Mouse (Mus musculus) MEL (cell line): Measurements from ENCODE around the gene Inip. TPM values are rescaled to one million over a fixed set of nuclear protein-coding genes. Genes with fewer than 3 reads are reported as not detected.

ENCODE experiments used
- DNase-seq: peaks from one replicate; pipeline ENCODE4 v3.0.0; 2011; ENCODE audit warnings: low read depth, low spot score
- H3K27ac ChIP-seq: 2 replicates; pipeline ENCODE4 v1.5.1; 2012; ENCODE audit warnings: low read depth, mild to moderate bottlenecking, control low read depth, low read length, moderate library complexity; ENCODE audit not compliant: control insufficient read depth
- H3K27me3 ChIP-seq, 2 experiments: fragments of 150-350 bp in 1 of 2; sonication (generic) in 1 of 2; 2 replicates each; pipeline ENCODE4 v1.6.1; 2012; ENCODE audit warnings: low read length in 2 of 2, mild to moderate bottlenecking in 2 of 2, improper control_type of control experiment in 1 of 2, moderate library complexity in 1 of 2; ENCODE audit not compliant: insufficient read depth in 2 of 2, control insufficient read depth in 1 of 2
- H3K36me3 ChIP-seq, 2 experiments: 2 replicates each; pipeline ENCODE4 v1.6.1; 2012 to 2014; ENCODE audit warnings: low read length in 2 of 2, improper control_type of control experiment in 1 of 2, inconsistent platforms in 1 of 2, mild to moderate bottlenecking in 1 of 2; ENCODE audit not compliant: insufficient read depth in 2 of 2, control insufficient read depth in 1 of 2
- H3K4me1 ChIP-seq, 2 experiments: fragments of 150-350 bp in 1 of 2; sonication (generic) in 1 of 2; 2 replicates each; pipeline ENCODE4 v1.6.1; 2012; ENCODE audit warnings: low read length in 2 of 2, improper control_type of control experiment in 1 of 2, mild to moderate bottlenecking in 1 of 2; ENCODE audit not compliant: insufficient read depth in 2 of 2, control insufficient read depth in 1 of 2
- H3K4me3 ChIP-seq, 2 experiments: fragments of 150-350 bp in 1 of 2; sonication (generic) in 1 of 2; 2 replicates each; pipeline ENCODE4 v1.5.1; 2012; ENCODE audit warnings: low read depth in 2 of 2, low read length in 2 of 2, mild to moderate bottlenecking in 2 of 2, moderate library complexity in 2 of 2, control low read depth in 1 of 2, improper control_type of control experiment in 1 of 2; ENCODE audit not compliant: control insufficient read depth in 1 of 2, insufficient read depth in 1 of 2
- H3K79me2 ChIP-seq: 2 replicates; pipeline ENCODE4 v1.6.1; 2012; ENCODE audit warnings: mild to moderate bottlenecking, low read length, moderate library complexity; ENCODE audit not compliant: control insufficient read depth, poor library complexity, insufficient read depth
- H3K9ac ChIP-seq: 2 replicates; pipeline ENCODE4 v1.6.1; 2012; ENCODE audit warnings: low read depth, mild to moderate bottlenecking, control low read depth, low read length, moderate library complexity; ENCODE audit not compliant: control insufficient read depth, poor library complexity, severe bottlenecking
- H3K9me3 ChIP-seq: fragments of 150-350 bp; sonication (generic); replicated peaks from 2 replicates; pipeline ENCODE4 v1.6.1; 2012; ENCODE audit warnings: mild to moderate bottlenecking, low read length, improper control_type of control experiment, moderate library complexity; ENCODE audit not compliant: insufficient read depth
- CHD2 ChIP-seq: IDR thresholded peaks from 2 replicates; pipeline ENCODE4 v1.6.1; 2011; ENCODE audit warnings: low read length, improper control_type of control experiment
- CTCF ChIP-seq, 3 experiments: IDR thresholded peaks in 2 of 3; conservative IDR thresholded peaks in 1 of 3; 2 replicates each; pipeline ENCODE4 v1.5.1; 2011 to 2012; ENCODE audit warnings: low read length in 3 of 3, low read depth in 2 of 3, mild to moderate bottlenecking in 2 of 3, improper control_type of control experiment in 1 of 3, inconsistent platforms in 1 of 3, mixed read lengths in 1 of 3, moderate library complexity in 1 of 3; ENCODE audit not compliant: control insufficient read depth in 1 of 3, insufficient read depth in 1 of 3, poor library complexity in 1 of 3, severe bottlenecking in 1 of 3
- ETS1 ChIP-seq: IDR thresholded peaks from 2 replicates; pipeline ENCODE4 v1.6.1; 2012; ENCODE audit warnings: low read depth, mild to moderate bottlenecking, inconsistent platforms, low read length, improper control_type of control experiment, moderate library complexity
- GABPA ChIP-seq: IDR thresholded peaks from 2 replicates; pipeline ENCODE4 v1.6.1; 2012; ENCODE audit warnings: low read depth, mild to moderate bottlenecking, inconsistent platforms, low read length, improper control_type of control experiment, moderate library complexity
- GATA1 ChIP-seq: IDR thresholded peaks from 2 replicates; pipeline ENCODE4 v1.6.1; 2011; ENCODE audit warnings: low read depth, low read length, improper control_type of control experiment
- HCFC1 ChIP-seq: IDR thresholded peaks from 2 replicates; pipeline ENCODE4 v1.6.1; 2012; ENCODE audit warnings: low read depth, mild to moderate bottlenecking, inconsistent platforms, low read length, improper control_type of control experiment, moderate library complexity
- KAT2A ChIP-seq: conservative IDR thresholded peaks from 2 replicates; pipeline ENCODE4 v1.6.1; 2012; ENCODE audit warnings: low read depth, low read length, improper control_type of control experiment, inconsistent platforms
- MAFK ChIP-seq: IDR thresholded peaks from 2 replicates; pipeline ENCODE4 v1.6.1; 2011; ENCODE audit warnings: low read depth, mild to moderate bottlenecking, low read length, improper control_type of control experiment, borderline replicate concordance
- MAX ChIP-seq: IDR thresholded peaks from 2 replicates; pipeline ENCODE4 v1.6.1; 2011; ENCODE audit warnings: low read length, improper control_type of control experiment
- MAZ ChIP-seq: IDR thresholded peaks from 2 replicates; pipeline ENCODE4 v1.6.1; 2012; ENCODE audit warnings: low read depth, mild to moderate bottlenecking, inconsistent platforms, low read length, improper control_type of control experiment
- MXI1 ChIP-seq: IDR thresholded peaks from 2 replicates; pipeline ENCODE4 v1.6.1; 2011; ENCODE audit warnings: mild to moderate bottlenecking, low read depth, low read length, improper control_type of control experiment
- MYC ChIP-seq: IDR thresholded peaks from 2 replicates; pipeline ENCODE4 v1.6.1; 2011; ENCODE audit warnings: low read depth, mild to moderate bottlenecking, low read length, improper control_type of control experiment, moderate library complexity
- NELFE ChIP-seq: IDR thresholded peaks from 2 replicates; pipeline ENCODE4 v1.6.1; 2011; ENCODE audit warnings: low read depth, low read length, improper control_type of control experiment
- POLR2AphosphoS2 ChIP-seq: IDR thresholded peaks from 2 replicates; pipeline ENCODE4 v1.6.1; 2011; ENCODE audit warnings: low read length, improper control_type of control experiment
- RAD21 ChIP-seq: IDR thresholded peaks from 2 replicates; pipeline ENCODE4 v1.6.1; 2011; ENCODE audit warnings: mild to moderate bottlenecking, low read depth, low read length, improper control_type of control experiment
- RCOR1 ChIP-seq: IDR thresholded peaks from 2 replicates; pipeline ENCODE4 v1.6.1; 2012; ENCODE audit warnings: low read depth, mild to moderate bottlenecking, inconsistent platforms, low read length, improper control_type of control experiment
- SIN3A ChIP-seq: IDR thresholded peaks from 2 replicates; pipeline ENCODE4 v1.6.1; 2012; ENCODE audit warnings: low read length, improper control_type of control experiment, inconsistent platforms
- SMC3 ChIP-seq: IDR thresholded peaks from 2 replicates; pipeline ENCODE4 v1.6.1; 2011; ENCODE audit warnings: low read depth, low read length, improper control_type of control experiment
- TBP ChIP-seq: IDR thresholded peaks from 2 replicates; pipeline ENCODE4 v1.8.0; 2011; ENCODE audit warnings: low read depth, low read length, improper control_type of control experiment
- UBTF ChIP-seq: IDR thresholded peaks from 2 replicates; pipeline ENCODE4 v1.6.1; 2012; ENCODE audit warnings: low read depth, mild to moderate bottlenecking, inconsistent platforms, low read length, improper control_type of control experiment, moderate library complexity, borderline replicate concordance; ENCODE audit not compliant: insufficient read depth
- USF1 ChIP-seq: IDR thresholded peaks from 2 replicates; pipeline ENCODE4 v1.6.1; 2014; ENCODE audit warnings: low read depth, mild to moderate bottlenecking, inconsistent platforms, low read length, improper control_type of control experiment, moderate library complexity
- USF2 ChIP-seq, 2 experiments: IDR thresholded peaks; 2 replicates each; pipeline ENCODE4 v1.6.1; 2011 to 2012; ENCODE audit warnings: improper control_type of control experiment in 2 of 2, low read length in 2 of 2, borderline replicate concordance in 1 of 2, inconsistent platforms in 1 of 2, low read depth in 1 of 2, mild to moderate bottlenecking in 1 of 2; ENCODE audit not compliant: insufficient read depth in 1 of 2
- ZKSCAN1 ChIP-seq: IDR thresholded peaks from 2 replicates; pipeline ENCODE4 v1.6.1; 2012; ENCODE audit warnings: low read depth, mild to moderate bottlenecking, inconsistent platforms, low read length, improper control_type of control experiment, moderate library complexity
- ZMIZ1 ChIP-seq: IDR thresholded peaks from 2 replicates; pipeline ENCODE4 v1.6.1; 2012; ENCODE audit warnings: low read depth, mild to moderate bottlenecking, inconsistent platforms, low read length, improper control_type of control experiment, moderate library complexity
- polyA plus RNA-seq, 2 experiments: library from polyadenylated mRNA; stranded (reverse) in 1 of 2; unstranded in 1 of 2; fragments of >175 nt in 1 of 2; fragments of >200 nt in 1 of 2; gene quantifications; 2 replicates each; pipeline versions ENCODE4 v1.2.1 to v1.2.4; 2012; ENCODE audit warnings: low replicate concordance in 2 of 2, low read depth in 1 of 2; ENCODE audit not compliant: insufficient read length in 2 of 2, insufficient read depth in 1 of 2, missing spikeins in 1 of 2
- total RNA-seq: library from RNA; depleted of rRNA; stranded (reverse); fragments of 300-350 nt; gene quantifications from 2 replicates; pipeline ENCODE4 v1.2.3, GENCODE M21; 2012

The Inip gene
- total and polyA plus RNA-seq, 3 experiments: 42.4 to 50.3 TPM; not detected in 1

DNA sequence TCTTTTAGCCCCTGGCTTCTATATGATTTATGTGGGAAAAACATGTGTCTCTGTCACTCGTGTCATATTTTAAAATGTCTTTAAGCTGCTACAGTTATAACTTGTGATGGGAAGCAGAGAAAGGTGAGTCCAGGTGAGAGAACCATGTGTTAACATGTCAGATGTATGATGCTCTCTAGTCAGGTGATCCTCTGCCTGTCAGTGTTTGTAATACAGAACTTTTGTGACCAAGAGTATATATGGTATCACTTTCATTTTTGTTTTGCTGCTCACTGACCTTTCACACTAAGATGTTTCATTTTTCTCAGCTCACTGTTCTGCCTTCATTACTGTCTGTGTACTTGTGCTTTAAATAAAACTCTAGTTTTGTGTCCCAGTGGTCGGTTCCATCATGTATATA, 72.5 kb downstream of the Inip start:
- no peak overlapping the region for H3K4me3 ChIP-seq
- H3K36me3 ChIP-seq: peaks cover 0 to 12% of the 10 kb centered on the region in 2 experiments; a peak in 2 of 4 replicates
- H3K79me2 ChIP-seq: no peaks in the 10 kb centered on the region; the same call in 1 of the 2 replicates
- H3K9me3 ChIP-seq: no peaks in the 10 kb centered on the region
- peaks cover 4 to 5% of the 10 kb centered on the region in 2 experiments for H3K4me1 ChIP-seq
- H3K27me3 ChIP-seq: no peaks in the 10 kb centered on the region
- no peak for DNase-seq
- H3K9ac ChIP-seq: no peak overlapping the region
- no peak overlapping the region for H3K27ac ChIP-seq
- TF ChIP-seq MAZ: no peak
- no peak for TF ChIP-seq MAFK
- no peak for TF ChIP-seq KAT2A
- no peak for TF ChIP-seq SMC3
- no peak for TF ChIP-seq CHD2

DNA sequence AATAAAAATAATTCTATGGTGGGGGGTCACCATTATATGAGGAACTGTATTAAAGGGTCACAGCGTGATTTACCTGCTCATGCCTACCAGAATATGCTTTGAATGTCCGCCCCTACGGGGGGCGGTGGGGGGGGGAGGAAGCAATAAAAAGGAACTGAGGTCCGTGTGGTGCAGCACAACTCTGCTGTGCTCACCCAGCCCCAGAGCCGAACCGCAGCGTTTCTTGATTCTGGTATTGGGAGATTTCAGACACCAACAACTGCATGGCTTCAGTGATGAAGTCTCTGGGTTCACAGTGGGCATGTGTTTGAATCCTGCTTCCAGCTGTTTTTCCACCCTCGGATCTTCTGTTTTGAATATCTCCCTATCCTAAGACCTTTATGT, 73.5 kb downstream of the Inip start:
- TF ChIP-seq GATA1 (no peak), ETS1 (no peak), UBTF (no peak), RAD21 (no peak), HCFC1 (no peak), CTCF (IDR thresholded peaks at IDR 0.05 in 2 of 3, conservative IDR thresholded peaks at IDR 0.05 in 1 of 3; ENCODE audit: control insufficient read depth in 1 of 3, insufficient read depth in 1 of 3, low read depth in 2 of 3, low read length in 3 of 3, poor library complexity in 1 of 3, severe bottlenecking in 1 of 3) (no peak), NELFE (no peak), USF1 (no peak)
- H3K79me2 ChIP-seq: no peaks in the 10 kb centered on the region; the same call in 1 of the 2 replicates

DNA sequence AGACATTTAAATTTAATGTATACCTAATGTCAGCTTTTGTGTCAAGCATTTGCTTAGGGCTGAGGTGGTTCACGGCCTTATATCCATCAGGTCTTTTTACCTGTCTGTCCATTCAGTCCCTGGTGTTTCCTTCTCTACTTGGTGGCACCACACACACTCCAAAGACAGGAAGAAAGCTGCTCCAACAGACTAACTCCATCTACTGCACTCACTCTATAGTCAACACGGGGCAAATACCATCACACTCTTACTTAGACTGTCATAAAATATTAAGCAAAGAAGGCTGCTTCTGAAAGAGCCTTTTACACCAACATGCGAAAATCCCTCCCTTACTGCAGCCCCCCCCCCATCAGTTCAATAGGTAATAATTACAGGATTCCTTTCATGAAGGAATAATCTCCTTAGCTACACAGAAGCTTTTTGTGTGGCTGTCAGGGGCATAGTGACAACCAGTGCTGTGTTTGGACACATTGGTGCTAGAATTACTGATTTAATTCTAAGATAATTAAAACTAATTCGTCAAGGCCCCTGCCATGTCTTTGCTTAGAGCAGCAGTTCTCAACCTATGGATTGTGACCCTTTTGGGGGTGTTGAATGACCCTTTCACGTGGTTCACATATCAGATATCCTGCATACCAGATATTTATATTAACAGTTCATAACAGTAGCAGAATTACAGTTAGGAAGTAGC, 74.1 kb downstream of the Inip start:
- H3K36me3 ChIP-seq: peaks cover 0 to 12% of the 10 kb centered on the region in 2 experiments; a peak in 2 of 4 replicates
- no peak overlapping the region for H3K9ac ChIP-seq
- no peaks in the 10 kb centered on the region for H3K9me3 ChIP-seq
- H3K4me3 ChIP-seq: no peak overlapping the region
- TF ChIP-seq ZKSCAN1 (no peak), SMC3 (no peak), USF2 (IDR thresholded peaks at IDR 0.05; ENCODE audit: borderline replicate concordance in 1 of 2, insufficient read depth in 1 of 2, low read depth in 1 of 2, low read length in 2 of 2) (no peak), MXI1 (no peak), MYC (no peak), MAX (no peak), TBP (no peak), GABPA (no peak), NELFE (no peak), KAT2A (no peak), ZMIZ1 (no peak), SIN3A (no peak), GATA1 (no peak), RCOR1 (no peak), USF1 (no peak), POLR2AphosphoS2 (no peak)
- DNase-seq: no peak
- H3K79me2 ChIP-seq: no peaks in the 10 kb centered on the region; the same call in 1 of the 2 replicates
- peaks cover 4 to 5% of the 10 kb centered on the region in 2 experiments for H3K4me1 ChIP-seq
- no peak overlapping the region for H3K27ac ChIP-seq
- H3K27me3 ChIP-seq: no peaks in the 10 kb centered on the region

More for the DNA sequence above, 73.5 kb downstream of the Inip start:
- H3K27me3 ChIP-seq: no peaks in the 10 kb centered on the region
- no peaks in the 10 kb centered on the region for H3K9me3 ChIP-seq
- H3K9ac ChIP-seq: no peak overlapping the region
- H3K4me3 ChIP-seq: no peak overlapping the region
- H3K4me1 ChIP-seq: peaks cover 4 to 5% of the 10 kb centered on the region in 2 experiments
- H3K36me3 ChIP-seq: peaks cover 0 to 12% of the 10 kb centered on the region in 2 experiments; a peak in 2 of 4 replicates
- H3K27ac ChIP-seq: no peak overlapping the region
- DNase-seq: no peak
